Mouse (Mus musculus) thymus, adult 18-20 months (tissue): ENCODE results near the gene Sv2a.

Experiments used
- DNase-seq, 2 experiments: peaks; one replicate each; pipeline ENCODE4 v3.0.0; 2022; ENCODE audit warnings: mixed read lengths in 2 of 2

Gene Sv2a

GRCm38 (mm10) chr3:96180727-96181477, at the start of gene Sv2a:
TSS of gene Sv2a (plus strand) at chr3:96181151.
- no peak for DNase-seq

- no peak for DNase-seq
Observed at GRCm38 (mm10) chr3:96132478-96132877, 48.5 kb upstream of the Sv2a start.

- no peak for DNase-seq
Observed at GRCm38 (mm10) chr3:96133327-96133905, 47.5 kb upstream of the Sv2a start.

GRCm38 (mm10) chr3:96135011-96135410, 45.9 kb upstream of the Sv2a start:
- DNase-seq: no peak

- DNase-seq: no peak
Observed at GRCm38 (mm10) chr3:96147950-96148349, 33.0 kb upstream of the Sv2a start.

- DNase-seq: no peak
Observed at GRCm38 (mm10) chr3:96151836-96152235, 29.1 kb upstream of the Sv2a start.

- DNase-seq: no peak
Observed at GRCm38 (mm10) chr3:96152611-96153010, 28.3 kb upstream of the Sv2a start.

GRCm38 (mm10) chr3:96155501-96155900, 25.4 kb upstream of the Sv2a start:
- no peak for DNase-seq

- DNase-seq: no peak
Observed at GRCm38 (mm10) chr3:96159820-96160219, 21.1 kb upstream of the Sv2a start.

- DNase-seq: no peak
Observed at GRCm38 (mm10) chr3:96160222-96160802, 20.6 kb upstream of the Sv2a start.

- no peak for DNase-seq
Observed at GRCm38 (mm10) chr3:96160803-96161516, 20.0 kb upstream of the Sv2a start.

- DNase-seq: no peak
Observed at GRCm38 (mm10) chr3:96161869-96162840, 18.8 kb upstream of the Sv2a start, which contains the start of gene Mtmr11. TSS of gene Mtmr11 (plus strand) at chr3:96162004.

- no peak for DNase-seq
Observed at GRCm38 (mm10) chr3:96163040-96163439, 17.9 kb upstream of the Sv2a start.

GRCm38 (mm10) chr3:96168466-96169158, 12.3 kb upstream of the Sv2a start:
- DNase-seq: no peak

- no peak for DNase-seq
Observed at GRCm38 (mm10) chr3:96170276-96170675, 10.7 kb upstream of the Sv2a start.

GRCm38 (mm10) chr3:96170976-96171545, 9.9 kb upstream of the Sv2a start:
- DNase-seq: no peak

- DNase-seq: no peak
Observed at GRCm38 (mm10) chr3:96171583-96172196, 9.3 kb upstream of the Sv2a start.

GRCm38 (mm10) chr3:96172197-96173178, 8.5 kb upstream of the Sv2a start, which contains the start of gene Sf3b4:
TSS of gene Sf3b4 (plus strand) at chr3:96172332.
- DNase-seq: peak; percentile 77 to 87

GRCm38 (mm10) chr3:96173185-96173584, 7.8 kb upstream of the Sv2a start:
- no peak for DNase-seq
